Mouse (Mus musculus) yolk sac, embryonic 10.5 days (tissue): ENCODE data around the gene Slc12a8.
"Not testable (repeated sequence)": the region's sequence is repeated elsewhere in the genome, so short reads cannot be mapped to it uniquely, and the experiment has no call there.

ENCODE experiments used
- DNase-seq: peaks from one replicate; pipeline ENCODE4 v3.0.0-alpha.2; 2017; ENCODE audit warnings: low spot score

Slc12a8 gene

GRCm38 (mm10) chr16:33516807-33517565, at the start of gene Slc12a8:
TSS of gene Slc12a8 (plus strand) at chr16:33517328.
- no peak for DNase-seq

GRCm38 (mm10) chr16:33467451-33467850, 49.7 kb upstream of the Slc12a8 start:
- DNase-seq, result no peak

DNA sequence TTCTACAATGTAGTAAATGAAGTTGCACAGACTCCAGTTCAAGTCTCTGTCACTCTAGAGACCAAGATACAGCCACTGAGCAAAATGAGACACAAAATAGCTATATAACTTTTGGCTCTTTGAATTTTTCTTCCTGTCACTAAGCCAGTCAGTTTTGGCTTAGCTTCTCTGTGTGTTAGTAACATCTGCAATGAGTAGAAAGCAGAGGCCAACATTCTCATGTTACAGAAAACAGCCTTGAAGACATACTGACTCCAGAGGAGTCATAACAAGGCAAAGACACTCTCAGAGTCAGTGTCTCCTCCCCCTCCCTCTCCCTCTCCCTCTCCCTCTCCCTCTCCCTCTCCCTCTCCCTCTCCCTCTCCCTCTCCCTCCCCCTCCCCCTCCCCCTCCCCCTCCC, 47.2 kb upstream of the Slc12a8 start:
- DNase-seq, result no peak

- DNase-seq, result no peak
Observed at GRCm38 (mm10) chr16:33474381-33474780, 42.7 kb upstream of the Slc12a8 start.

GRCm38 (mm10) chr16:33479926-33480325, 37.2 kb upstream of the Slc12a8 start:
- DNase-seq, result no peak

- no peak for DNase-seq
Observed at GRCm38 (mm10) chr16:33481148-33481547, 36.0 kb upstream of the Slc12a8 start.

DNA sequence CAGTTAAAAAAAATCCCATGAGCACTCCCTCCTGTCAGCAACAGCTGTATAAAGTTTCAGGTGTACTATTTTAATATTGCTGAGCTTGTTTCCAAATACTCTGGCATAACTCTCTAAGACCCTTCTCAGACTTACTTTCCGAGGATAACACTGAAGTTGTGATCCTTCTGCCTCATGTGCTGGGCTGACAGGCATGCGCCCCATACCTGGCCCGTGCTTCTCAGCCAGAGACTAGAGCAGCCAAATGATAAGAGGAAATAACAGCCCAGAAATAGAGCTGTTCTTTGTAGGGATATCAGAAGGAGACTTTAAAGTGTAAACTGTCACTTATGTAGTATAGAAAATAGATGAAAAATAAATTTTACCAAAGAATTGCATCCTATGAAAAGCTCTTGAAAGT, 34.8 kb upstream of the Slc12a8 start:
- no peak for DNase-seq

GRCm38 (mm10) chr16:33487709-33488108, 29.4 kb upstream of the Slc12a8 start:
- DNase-seq, result no peak

DNA sequence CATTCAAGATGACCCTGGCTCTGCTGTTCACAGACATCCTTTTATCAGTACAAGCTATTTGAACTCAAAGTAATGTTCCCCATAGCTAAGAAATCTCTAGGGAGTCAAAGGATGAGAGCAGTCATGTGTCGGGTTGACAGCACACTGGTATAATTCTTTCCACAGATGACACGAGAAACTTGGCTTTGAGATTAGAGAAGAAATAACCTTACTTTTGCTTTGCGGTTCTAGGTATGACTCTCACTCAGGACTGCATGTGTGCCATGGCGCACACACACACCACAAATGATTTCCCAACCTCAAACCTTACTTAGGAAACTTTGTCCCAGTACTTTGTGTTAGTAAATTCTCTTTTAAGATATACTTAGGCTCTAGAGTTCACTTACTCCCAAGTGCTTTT, 22.8 kb upstream of the Slc12a8 start:
- DNase-seq, result no peak

- no peak for DNase-seq
Observed at GRCm38 (mm10) chr16:33508082-33508481, 9.0 kb upstream of the Slc12a8 start.

- not testable (repeated sequence) for DNase-seq
Observed at GRCm38 (mm10) chr16:33509231-33509630, 7.9 kb upstream of the Slc12a8 start.

GRCm38 (mm10) chr16:33510856-33511255, 6.3 kb upstream of the Slc12a8 start:
- DNase-seq, result not testable (repeated sequence)

DNA sequence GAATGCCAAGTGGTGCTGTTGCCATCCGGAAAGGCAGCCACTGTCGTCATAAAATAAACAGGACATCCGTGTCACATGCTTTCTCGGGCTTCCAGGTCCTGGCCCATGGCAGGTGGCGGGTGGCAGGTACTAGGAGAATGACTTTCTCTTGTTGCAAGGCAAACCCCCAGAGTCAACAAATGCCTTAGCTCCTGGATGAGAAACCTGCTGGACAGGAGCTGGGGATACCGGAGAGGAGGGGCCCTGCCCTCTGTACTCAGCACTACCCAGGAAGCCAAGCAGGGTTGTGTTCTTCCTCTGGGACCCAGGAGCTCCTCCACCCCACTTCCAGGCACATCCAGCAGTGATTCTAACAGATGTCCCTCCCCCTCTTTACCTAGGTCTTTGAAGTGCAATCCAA, 4.6 kb upstream of the Slc12a8 start:
- no peak for DNase-seq

- DNase-seq, result no peak
Observed at GRCm38 (mm10) chr16:33517627-33518026, 499 bp downstream of the Slc12a8 start.

DNA sequence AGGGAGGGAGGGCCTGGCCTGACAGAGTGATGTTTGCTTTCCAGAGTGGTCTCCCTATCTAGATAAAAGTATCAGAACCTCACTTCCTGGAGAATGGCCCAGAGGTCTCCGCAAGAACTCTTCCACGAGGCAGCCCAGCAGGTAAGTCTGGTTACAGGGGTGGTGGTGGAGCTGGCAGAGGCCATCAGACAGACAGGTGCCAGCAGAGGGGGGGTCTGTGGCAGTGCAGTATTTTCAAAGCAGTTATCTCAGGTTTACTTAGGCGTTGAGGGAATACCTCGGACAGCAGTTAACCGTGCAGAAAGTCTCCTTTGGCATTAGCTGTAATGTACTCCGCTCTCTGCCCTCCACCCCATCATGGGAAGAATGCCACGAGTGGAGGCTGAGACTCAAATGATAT, 1.1 kb downstream of the Slc12a8 start:
- DNase-seq, result no peak

DNA sequence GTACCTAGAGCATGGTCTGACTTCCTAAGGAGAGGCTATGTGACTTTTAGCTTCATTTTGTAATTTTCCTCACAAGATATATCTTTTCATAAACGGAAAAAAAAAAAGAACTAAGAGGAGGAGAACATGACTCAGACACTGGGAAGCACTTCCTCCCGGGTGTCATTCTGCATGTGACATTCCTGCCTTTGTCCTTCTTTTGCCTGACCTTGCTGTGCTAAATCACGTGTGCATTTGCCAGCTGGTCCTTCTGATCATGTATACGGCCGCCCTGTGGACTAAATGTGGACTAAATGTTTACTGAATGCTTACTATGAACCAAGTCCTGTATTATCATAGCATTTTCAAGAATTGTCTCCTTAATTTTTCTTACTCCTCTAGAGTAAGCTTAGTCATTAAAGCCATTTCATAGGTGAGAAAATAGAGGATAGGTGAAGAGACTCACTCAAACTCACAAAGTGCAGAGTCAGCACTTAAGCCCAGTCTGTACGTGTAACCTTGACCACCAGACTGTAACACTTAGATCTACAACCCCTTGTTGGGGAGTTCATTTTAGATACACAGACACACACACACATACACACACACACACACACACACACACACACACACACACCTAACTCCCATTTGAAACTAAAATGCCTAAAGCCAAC, 2.9 kb downstream of the Slc12a8 start:
- no peak for DNase-seq

GRCm38 (mm10) chr16:33522516-33522915, 5.4 kb downstream of the Slc12a8 start:
- DNase-seq, result no peak

DNA sequence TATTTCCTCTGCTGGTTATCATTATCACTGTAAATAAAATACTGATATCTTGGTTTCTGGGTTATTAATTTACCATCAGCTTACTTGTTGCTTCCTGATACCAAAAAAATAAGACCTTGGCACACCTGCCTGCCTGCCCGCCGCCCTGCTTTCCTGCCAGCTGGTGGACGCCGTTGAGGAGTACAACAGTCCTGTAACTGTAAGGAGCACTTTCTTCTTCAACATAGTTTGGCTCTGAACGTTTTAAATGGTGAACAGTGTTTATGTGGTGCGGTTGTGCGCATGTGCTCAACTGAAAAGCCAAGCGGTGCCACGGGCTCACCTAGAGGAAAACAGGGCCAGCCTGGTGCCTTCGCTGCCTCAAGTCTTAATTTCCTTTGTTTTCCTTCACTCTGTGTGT, 6.4 kb downstream of the Slc12a8 start:
- no peak for DNase-seq

GRCm38 (mm10) chr16:33529502-33530454, 12.7 kb downstream of the Slc12a8 start:
- no peak for DNase-seq

DNA sequence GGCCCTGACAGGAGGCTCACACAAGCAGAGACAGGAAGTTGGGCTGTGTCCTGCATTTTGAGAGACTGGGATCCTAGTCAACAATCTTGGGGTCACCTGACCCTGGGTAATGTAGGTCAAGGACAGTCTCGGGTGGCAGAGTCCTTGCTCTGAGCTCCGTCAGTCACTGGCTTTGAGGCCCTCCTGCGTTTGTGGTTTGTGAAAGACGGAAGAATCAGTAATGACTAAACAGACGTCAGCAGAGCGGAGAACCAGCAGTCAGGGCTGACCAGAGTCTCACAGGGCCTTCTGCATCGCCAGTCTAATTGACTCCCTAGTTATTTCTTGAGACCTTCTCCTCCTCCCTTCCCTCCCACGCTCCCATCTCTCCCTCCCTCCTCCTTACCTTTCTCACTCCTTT, 14.1 kb downstream of the Slc12a8 start:
- no peak for DNase-seq

DNA sequence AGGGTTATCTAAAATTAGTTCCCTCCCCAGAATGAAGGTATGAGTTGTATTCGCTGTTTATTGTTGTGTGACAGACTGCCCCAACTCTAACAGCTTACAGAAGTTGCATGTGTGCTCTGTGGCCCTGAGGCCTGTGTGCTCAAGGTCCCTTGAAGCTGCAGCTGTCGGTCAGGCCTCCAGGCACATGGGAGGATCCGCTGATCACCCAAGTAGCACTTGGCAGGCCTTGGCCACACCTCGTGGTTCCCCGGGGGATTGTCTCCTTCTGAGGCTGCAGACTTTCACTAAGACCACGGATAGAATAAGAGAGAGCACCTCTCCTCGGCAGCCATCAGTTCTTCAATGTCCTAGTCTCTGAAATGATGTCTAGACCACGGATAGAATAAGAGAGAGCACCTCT, 19.3 kb downstream of the Slc12a8 start:
- DNase-seq, result no peak

GRCm38 (mm10) chr16:33537499-33538225, 20.5 kb downstream of the Slc12a8 start:
- no peak for DNase-seq
